Mouse (Mus musculus): ENCODE measurements at regions not wholly inside any gene's neighbourhood (a gene's known extent, or its start where the extent isn't known, plus 50 kb on each side); places are given as distances from the start of the nearest gene placed in this dataset.

DNA sequence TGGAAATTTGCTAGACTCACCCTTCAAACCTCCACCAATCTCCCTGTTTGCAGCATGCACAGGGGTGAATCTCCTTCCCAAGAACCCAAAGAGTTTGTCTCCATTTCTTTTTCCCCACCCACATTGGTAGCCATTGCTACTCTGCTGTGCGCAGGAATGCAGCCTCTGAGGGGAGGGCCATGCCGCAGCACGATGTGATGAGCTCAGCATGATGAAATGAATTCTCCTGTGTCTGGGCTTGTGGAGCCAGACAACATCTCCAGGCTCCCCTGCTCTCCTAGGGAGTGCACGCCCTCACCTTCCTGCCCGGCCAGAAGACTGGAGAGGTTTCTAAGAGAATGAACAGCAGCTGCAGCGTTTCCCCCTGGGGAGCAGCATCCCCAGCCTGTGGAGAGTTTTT, 92.9 kb upstream of the Dscam start:
- no peaks in the 10 kb centered on the region for H3K4me1 ChIP-seq (ENCODE audit: control insufficient read depth, insufficient read depth, low read length)
- H3K4me3 ChIP-seq (ENCODE audit: low read length), result no peak overlapping the region
- no peaks in the 10 kb centered on the region for H3K36me3 ChIP-seq (ENCODE audit: control insufficient read depth, insufficient read depth)
- ATAC-seq (replicated peaks; ENCODE audit: extremely low read depth, insufficient read depth, low FRiP score), result no peak
- no peaks in the 10 kb centered on the region for H3K27me3 ChIP-seq (ENCODE audit: control insufficient read depth, insufficient read depth, low read length)
- no peak overlapping the region for H3K4me2 ChIP-seq (ENCODE audit: low read depth, low read length)
- no peak overlapping the region for H3K9ac ChIP-seq (ENCODE audit: low read length)
- no peak overlapping the region for H3K27ac ChIP-seq (ENCODE audit: low read length)
- WGBS, result 13% methylated on average over 6 of the region's 6 CpGs
- no peaks in the 10 kb centered on the region for H3K9me3 ChIP-seq (replicated peaks; ENCODE audit: control insufficient read depth, low read length)

DNA sequence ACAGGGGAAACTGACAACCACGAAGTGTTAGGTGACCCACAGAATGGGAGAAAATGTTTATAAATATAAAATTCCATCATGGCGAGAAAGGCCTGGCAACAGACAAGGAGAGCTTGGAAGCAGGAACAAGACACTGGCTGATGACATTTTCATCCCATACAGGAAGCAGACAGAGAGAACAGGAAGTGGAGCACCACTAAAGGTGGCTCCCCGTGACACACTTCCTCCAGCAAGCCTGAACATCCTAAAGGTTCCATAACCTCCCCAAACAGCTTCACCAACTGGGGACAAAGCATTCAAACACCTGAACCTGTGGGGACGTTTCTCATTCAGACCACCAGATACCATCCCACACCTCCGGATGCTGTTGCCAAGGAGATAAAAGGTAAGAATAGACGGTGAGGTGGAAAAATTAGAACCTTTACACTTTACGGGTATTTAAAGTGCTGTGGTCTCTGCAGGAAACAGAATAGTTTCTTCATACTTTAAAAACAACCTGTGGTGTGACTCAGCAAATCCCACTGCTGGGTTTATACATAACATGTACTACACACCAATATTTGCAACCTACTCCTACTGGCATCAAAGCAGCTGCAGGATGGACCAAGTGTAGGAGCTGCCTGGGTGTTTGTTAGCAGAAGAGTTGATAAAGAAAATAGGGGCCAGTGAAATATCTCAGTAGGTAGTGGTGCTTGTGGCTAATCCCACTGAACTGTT, 86.0 kb upstream of the Bace2 start:
- no peak overlapping the region for H3K4me3 ChIP-seq (ENCODE audit: low read length)
- H3K27me3 ChIP-seq (ENCODE audit: control insufficient read depth, insufficient read depth, low read length), result no peaks in the 10 kb centered on the region
- H3K4me2 ChIP-seq (ENCODE audit: low read depth, low read length), result no peak overlapping the region
- H3K9me3 ChIP-seq (replicated peaks; ENCODE audit: control insufficient read depth, low read length), result no peaks in the 10 kb centered on the region
- no peak for ATAC-seq (replicated peaks; ENCODE audit: extremely low read depth, insufficient read depth, low FRiP score)
- no peaks in the 10 kb centered on the region for H3K36me3 ChIP-seq (ENCODE audit: control insufficient read depth, insufficient read depth)
- 80% methylated on average over 7 of the region's 7 CpGs for WGBS
- H3K9ac ChIP-seq (ENCODE audit: low read length), result no peak overlapping the region
- no peaks in the 10 kb centered on the region for H3K4me1 ChIP-seq (ENCODE audit: control insufficient read depth, insufficient read depth, low read length)
- H3K27ac ChIP-seq (ENCODE audit: low read length), result no peak overlapping the region

DNA sequence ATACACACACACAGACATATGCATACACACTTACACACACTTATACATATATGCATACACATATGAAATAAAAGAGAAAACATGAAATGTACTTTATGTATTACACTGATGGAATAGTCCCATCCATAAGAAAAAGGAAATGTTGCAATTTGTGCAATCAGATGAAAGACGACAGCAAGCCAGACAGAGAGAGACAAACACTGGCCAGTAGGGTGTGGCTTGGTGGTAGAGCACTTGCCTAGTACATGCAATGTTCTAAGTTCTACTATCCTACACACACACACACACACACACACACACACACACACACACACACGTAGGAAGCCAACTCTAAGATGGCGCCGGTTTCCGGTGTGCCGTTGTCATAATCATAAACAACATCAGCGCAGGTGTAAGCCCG, 85.3 kb upstream of the Bace2 start:
- Histone ChIP-seq H3K9me3 (replicated peaks; ENCODE audit: control insufficient read depth, low read length) (no peaks in the 10 kb centered on the region), H3K36me3 (ENCODE audit: control insufficient read depth, insufficient read depth) (no peaks in the 10 kb centered on the region), H3K27ac (ENCODE audit: low read length) (no peak overlapping the region), H3K4me2 (ENCODE audit: low read depth, low read length) (no peak overlapping the region), H3K4me1 (ENCODE audit: control insufficient read depth, insufficient read depth, low read length) (no peaks in the 10 kb centered on the region), H3K27me3 (ENCODE audit: control insufficient read depth, insufficient read depth, low read length) (no peaks in the 10 kb centered on the region), H3K4me3 (ENCODE audit: low read length) (no peak overlapping the region), H3K9ac (ENCODE audit: low read length) (no peak overlapping the region)
- WGBS, result 81% methylated on average over 8 of the region's 8 CpGs
- no peak for ATAC-seq (replicated peaks; ENCODE audit: extremely low read depth, insufficient read depth, low FRiP score)

DNA sequence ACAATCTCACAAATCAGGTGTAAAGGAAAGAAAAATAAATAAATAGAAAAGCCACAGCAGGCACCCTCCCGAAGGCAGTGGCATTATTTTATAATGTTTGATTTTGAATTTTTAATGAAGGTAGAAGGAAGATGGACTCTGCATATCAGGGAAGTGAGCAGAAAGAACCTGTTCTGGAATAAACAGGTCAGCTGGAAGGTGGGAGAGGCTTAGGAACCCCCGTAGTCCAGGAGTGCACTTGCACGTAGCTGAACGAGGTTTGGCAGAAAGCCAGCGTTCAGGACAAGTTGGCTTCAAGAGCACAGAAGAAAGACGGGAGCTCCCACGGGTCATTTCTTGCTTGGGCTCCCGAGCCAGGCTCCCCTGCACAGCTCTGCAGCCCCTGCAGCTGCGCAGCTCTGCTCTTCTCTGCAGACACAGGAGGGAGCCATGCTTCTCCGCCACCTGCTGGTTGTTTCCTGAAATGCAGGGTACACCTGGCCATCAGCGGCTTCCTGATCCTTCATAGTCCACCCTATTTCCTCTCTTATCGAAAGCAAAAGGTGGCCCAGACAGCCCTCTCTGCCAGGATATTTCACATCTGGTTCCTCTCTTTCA, 84.4 kb upstream of the Bace2 start:
- Histone ChIP-seq H3K9ac (ENCODE audit: low read length) (no peak overlapping the region), H3K27me3 (ENCODE audit: control insufficient read depth, insufficient read depth, low read length) (no peaks in the 10 kb centered on the region), H3K27ac (ENCODE audit: low read length) (no peak overlapping the region), H3K4me1 (ENCODE audit: control insufficient read depth, insufficient read depth, low read length) (no peaks in the 10 kb centered on the region), H3K4me3 (ENCODE audit: low read length) (no peak overlapping the region; the same call in 1 of the 2 replicates), H3K36me3 (ENCODE audit: control insufficient read depth, insufficient read depth) (no peaks in the 10 kb centered on the region), H3K4me2 (ENCODE audit: low read depth, low read length) (peak overlapping the region; percentile 34), H3K9me3 (replicated peaks; ENCODE audit: control insufficient read depth, low read length) (no peaks in the 10 kb centered on the region)
- peak; percentile 79 for ATAC-seq (replicated peaks; ENCODE audit: extremely low read depth, insufficient read depth, low FRiP score)
- 10% methylated on average over 12 of the region's 12 CpGs for WGBS

DNA sequence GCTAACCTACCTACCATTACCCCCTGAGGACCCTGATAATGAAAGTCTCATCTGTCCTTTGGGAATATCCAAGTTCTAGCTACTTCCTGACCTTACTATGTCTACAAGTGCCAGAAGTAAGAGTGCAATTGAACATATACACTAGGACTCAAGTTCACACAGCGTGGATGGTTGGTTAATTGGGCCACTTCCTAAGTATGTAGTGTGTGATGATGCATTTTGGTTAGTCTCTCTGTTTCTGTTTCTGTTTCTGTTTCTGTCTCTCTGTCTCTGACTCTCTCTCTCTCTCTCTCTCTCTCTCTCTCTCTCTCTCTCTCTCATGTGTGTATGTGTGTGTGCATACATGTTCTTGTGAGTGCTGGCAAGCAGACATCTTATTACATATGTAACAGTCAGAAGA, 77.6 kb upstream of the Bace2 start:
- no peaks in the 10 kb centered on the region for H3K36me3 ChIP-seq (ENCODE audit: control insufficient read depth, insufficient read depth)
- no peaks in the 10 kb centered on the region for H3K27me3 ChIP-seq (ENCODE audit: control insufficient read depth, insufficient read depth, low read length)
- no peaks in the 10 kb centered on the region for H3K9me3 ChIP-seq (replicated peaks; ENCODE audit: control insufficient read depth, low read length)
- no peaks in the 10 kb centered on the region for H3K4me1 ChIP-seq (ENCODE audit: control insufficient read depth, insufficient read depth, low read length)
- H3K4me3 ChIP-seq (ENCODE audit: low read length), result no peak overlapping the region
- no peak overlapping the region for H3K27ac ChIP-seq (ENCODE audit: low read length)
- no peak for ATAC-seq (replicated peaks; ENCODE audit: extremely low read depth, insufficient read depth, low FRiP score)
- WGBS, result 79% methylated on average over 1 of the region's 1 CpGs
- no peak overlapping the region for H3K9ac ChIP-seq (ENCODE audit: low read length)
- no peak overlapping the region for H3K4me2 ChIP-seq (ENCODE audit: low read depth, low read length)

DNA sequence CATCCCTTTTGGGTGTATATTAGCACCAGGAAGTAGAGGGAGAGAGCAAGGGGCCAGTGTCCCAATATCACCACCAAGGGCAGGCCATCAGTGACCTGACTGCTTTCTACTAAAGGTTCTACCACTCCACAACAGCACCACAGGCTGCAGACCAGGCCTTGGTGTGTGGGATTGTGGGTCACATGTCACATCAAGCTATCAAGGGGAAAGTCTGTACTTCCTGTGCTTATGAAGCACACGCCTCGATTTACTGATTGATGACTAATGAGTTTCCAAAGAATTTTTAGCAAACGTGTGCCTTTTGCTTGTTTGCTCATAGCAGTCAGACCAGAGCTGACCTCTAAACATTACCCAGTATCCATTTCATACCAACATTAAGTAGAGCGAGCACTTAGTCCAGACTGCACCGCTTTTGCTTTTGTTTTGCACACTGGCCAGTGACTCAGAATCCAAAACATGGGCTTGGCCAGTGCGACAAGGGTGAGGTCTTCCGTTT, 74.9 kb upstream of the Bace2 start:
- 80% methylated on average over 7 of the region's 7 CpGs for WGBS
- H3K27ac ChIP-seq (ENCODE audit: low read length), result no peak overlapping the region
- ATAC-seq (replicated peaks; ENCODE audit: extremely low read depth, insufficient read depth, low FRiP score), result no peak
- no peak overlapping the region for H3K4me3 ChIP-seq (ENCODE audit: low read length)
- H3K9me3 ChIP-seq (replicated peaks; ENCODE audit: control insufficient read depth, low read length), result no peaks in the 10 kb centered on the region
- H3K9ac ChIP-seq (ENCODE audit: low read length), result no peak overlapping the region
- no peaks in the 10 kb centered on the region for H3K4me1 ChIP-seq (ENCODE audit: control insufficient read depth, insufficient read depth, low read length)
- H3K27me3 ChIP-seq (ENCODE audit: control insufficient read depth, insufficient read depth, low read length), result no peaks in the 10 kb centered on the region
- no peak overlapping the region for H3K4me2 ChIP-seq (ENCODE audit: low read depth, low read length)
- no peaks in the 10 kb centered on the region for H3K36me3 ChIP-seq (ENCODE audit: control insufficient read depth, insufficient read depth)

- Histone ChIP-seq H3K36me3 (ENCODE audit: control insufficient read depth, insufficient read depth) (no peaks in the 10 kb centered on the region), H3K27me3 (ENCODE audit: control insufficient read depth, insufficient read depth, low read length) (no peaks in the 10 kb centered on the region), H3K4me3 (ENCODE audit: low read length) (no peak overlapping the region), H3K4me2 (ENCODE audit: low read depth, low read length) (no peak overlapping the region), H3K9me3 (replicated peaks; ENCODE audit: control insufficient read depth, low read length) (no peaks in the 10 kb centered on the region), H3K4me1 (ENCODE audit: control insufficient read depth, insufficient read depth, low read length) (no peaks in the 10 kb centered on the region), H3K27ac (ENCODE audit: low read length) (no peak overlapping the region), H3K9ac (ENCODE audit: low read length) (no peak overlapping the region)
- no peak for ATAC-seq (replicated peaks; ENCODE audit: extremely low read depth, insufficient read depth, low FRiP score)
- WGBS, result 82% methylated on average over 9 of the region's 9 CpGs
These were observed 73.6 kb upstream of the Bace2 start for GRCm38 (mm10) chr16:97282943-97283342.

DNA sequence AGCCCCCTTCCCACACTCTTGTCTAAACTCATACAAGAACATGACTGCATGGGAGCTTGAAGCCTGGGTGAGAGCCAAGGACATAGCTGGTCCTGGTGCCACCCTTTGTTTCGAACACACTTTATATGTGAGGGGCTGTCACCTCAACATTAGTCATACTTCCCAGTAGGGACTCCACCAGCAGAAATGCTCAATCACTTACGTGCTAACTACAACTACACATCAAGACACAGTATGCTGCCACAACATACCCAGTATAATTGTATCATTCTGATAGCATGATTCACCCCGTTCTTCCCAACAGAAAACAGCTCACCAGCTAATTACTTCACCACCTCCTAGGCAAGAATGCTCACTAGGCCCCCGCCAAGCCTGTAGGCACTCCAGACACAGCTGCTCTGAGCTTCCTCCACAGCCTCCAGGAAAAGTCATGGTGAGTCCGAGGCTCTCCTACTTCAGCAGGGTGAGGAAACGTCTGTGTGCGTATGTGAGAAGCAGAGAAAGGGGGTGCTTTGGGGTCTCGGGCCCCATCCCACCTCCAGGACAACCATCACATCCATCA, 70.6 kb upstream of the Bace2 start:
- peaks cover 3% of the 10 kb centered on the region; the same call in 1 of the 2 replicates for H3K4me1 ChIP-seq (ENCODE audit: control insufficient read depth, insufficient read depth, low read length)
- no peak overlapping the region for H3K4me3 ChIP-seq (ENCODE audit: low read length)
- H3K36me3 ChIP-seq (ENCODE audit: control insufficient read depth, insufficient read depth), result no peaks in the 10 kb centered on the region
- H3K9me3 ChIP-seq (replicated peaks; ENCODE audit: control insufficient read depth, low read length), result no peaks in the 10 kb centered on the region
- H3K27ac ChIP-seq (ENCODE audit: low read length), result no peak overlapping the region
- no peak overlapping the region for H3K9ac ChIP-seq (ENCODE audit: low read length)
- no peaks in the 10 kb centered on the region for H3K27me3 ChIP-seq (ENCODE audit: control insufficient read depth, insufficient read depth, low read length)
- 77% methylated on average over 8 of the region's 8 CpGs for WGBS
- ATAC-seq (replicated peaks; ENCODE audit: extremely low read depth, insufficient read depth, low FRiP score), result no peak
- H3K4me2 ChIP-seq (ENCODE audit: low read depth, low read length), result no peak overlapping the region

- 29% methylated on average over 3 of the region's 3 CpGs for WGBS
- no peaks in the 10 kb centered on the region for H3K9me3 ChIP-seq (replicated peaks; ENCODE audit: control insufficient read depth, low read length)
- H3K27ac ChIP-seq (ENCODE audit: low read length), result no peak overlapping the region
- H3K4me2 ChIP-seq (ENCODE audit: low read depth, low read length), result no peak overlapping the region
- H3K36me3 ChIP-seq (ENCODE audit: control insufficient read depth, insufficient read depth), result no peaks in the 10 kb centered on the region
- peaks cover 3% of the 10 kb centered on the region; the same call in 1 of the 2 replicates for H3K4me1 ChIP-seq (ENCODE audit: control insufficient read depth, insufficient read depth, low read length)
- no peak for ATAC-seq (replicated peaks; ENCODE audit: extremely low read depth, insufficient read depth, low FRiP score)
- no peak overlapping the region for H3K9ac ChIP-seq (ENCODE audit: low read length)
- H3K27me3 ChIP-seq (ENCODE audit: control insufficient read depth, insufficient read depth, low read length), result no peaks in the 10 kb centered on the region
- no peak overlapping the region for H3K4me3 ChIP-seq (ENCODE audit: low read length)
These were observed 69.8 kb upstream of the Bace2 start for GRCm38 (mm10) chr16:97286717-97287116.

Data from heart, embryonic 16.5 days (tissue).